ENCODE assay signal across 9 mouse cellular contexts in the genomic region with DNA sequence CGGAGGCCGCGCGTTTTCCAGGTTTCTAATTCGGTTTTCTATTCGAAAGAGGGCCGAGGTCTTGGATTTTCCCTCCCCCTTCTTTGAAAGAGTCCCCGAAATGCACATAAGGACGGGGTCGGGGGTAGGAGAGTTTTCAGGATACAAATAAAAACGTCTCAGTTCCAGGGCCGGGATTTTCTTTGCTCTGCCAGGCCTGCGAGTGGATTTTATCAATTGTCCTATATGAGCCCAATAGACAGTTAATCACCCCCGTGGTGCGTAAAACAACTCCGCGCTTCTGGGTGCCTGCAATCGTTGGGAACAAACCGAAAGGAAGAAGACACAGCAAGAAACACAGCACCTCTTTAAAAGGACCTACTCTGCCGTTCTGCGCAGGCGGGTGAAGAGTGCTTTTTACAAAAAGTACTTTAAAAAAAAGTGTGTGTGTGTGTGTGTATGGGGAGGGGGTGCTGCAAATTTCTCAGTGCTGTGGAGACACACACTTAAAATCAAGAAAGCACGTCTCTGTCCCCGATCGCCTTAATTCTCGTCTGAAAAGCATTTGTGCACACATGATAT. TPM values are rescaled to one million over a fixed set of nuclear protein-coding genes. Genes with fewer than 3 reads are reported as not detected.
DNase-seq lines count a peak whose midpoint lies in the region; ATAC-seq and TF ChIP-seq lines count a peak whose summit lies in the region.
"Had no signal": no experiment of that assay in that cellular context is flagged by ENCODE, and none has a peak within 500 bp of the region (broad histone marks: within the 10 kb centered on the region; RNA-seq: fewer than 3 reads in every experiment).

No protein-coding gene starts in this region.

- no peak overlapping the region for H3K4me2 ChIP-seq in intestine, postnatal 0 days (replicated peaks; ENCODE audit: low read depth)
- H3K4me2 ChIP-seq in intestine, embryonic 16.5 days (ENCODE audit: low read depth, low read length): no peak overlapping the region
- peak overlapping the region; percentile 74 for H3K4me2 ChIP-seq in limb, embryonic 12.5 days

- peaks cover 100% of the 10 kb centered on the region for H3K27me3 ChIP-seq in intestine, postnatal 0 days (replicated peaks; ENCODE audit: control insufficient read depth, insufficient read depth, low read length)
- peaks cover 89% of the 10 kb centered on the region for H3K27me3 ChIP-seq in intestine, embryonic 16.5 days (replicated peaks; ENCODE audit: control insufficient read depth, insufficient read depth, low read length)
- H3K27me3 ChIP-seq in embryonic facial prominence, embryonic 10.5 days (replicated peaks; ENCODE audit: low read depth, poor library complexity, severe bottlenecking): peaks cover 100% of the 10 kb centered on the region
- H3K27me3 ChIP-seq in limb, embryonic 12.5 days: peaks cover 97% of the 10 kb centered on the region

- no peak for TF ChIP-seq CTCF in intestine, postnatal 0 days (IDR thresholded peaks at IDR 0.05; ENCODE audit: low read depth)

- 2% methylated on average over 26 of the region's 26 CpGs for WGBS in intestine, postnatal 0 days
- WGBS in intestine, embryonic 16.5 days: 2% methylated on average over 26 of the region's 26 CpGs
- WGBS in embryonic facial prominence, embryonic 10.5 days: under 1% methylated on average over 26 of the region's 26 CpGs
- 2% methylated on average over 26 of the region's 26 CpGs for WGBS in limb, embryonic 12.5 days

- no peak for ATAC-seq in intestine, postnatal 0 days
- no peak for ATAC-seq in intestine, embryonic 16.5 days
- ATAC-seq in limb, embryonic 12.5 days (ENCODE audit: insufficient number of reproducible peaks, insufficient read depth, low FRiP score, low TSS enrichment, low read depth): no peak

- no peaks in the 10 kb centered on the region for H3K9me3 ChIP-seq in intestine, postnatal 0 days (ENCODE audit: control insufficient read depth)
- H3K9me3 ChIP-seq in intestine, embryonic 16.5 days (ENCODE audit: control insufficient read depth, low read length): no peaks in the 10 kb centered on the region
- no peaks in the 10 kb centered on the region for H3K9me3 ChIP-seq in embryonic facial prominence, embryonic 10.5 days
- H3K9me3 ChIP-seq in limb, embryonic 12.5 days: no peaks in the 10 kb centered on the region

- peak overlapping the region; percentile 3 for H3K4me3 ChIP-seq in intestine, postnatal 0 days (ENCODE audit: low read depth, low read length)
- no peak overlapping the region for H3K4me3 ChIP-seq in intestine, embryonic 16.5 days (ENCODE audit: low read length)
- peak overlapping the region; percentile 39 for H3K4me3 ChIP-seq in embryonic facial prominence, embryonic 10.5 days
- H3K4me3 ChIP-seq in limb, embryonic 12.5 days (replicated peaks): peak overlapping the region; percentile 72

- DNase-seq in ES-CJ7 (ENCODE audit: low read depth, low spot score): peak; percentile 33
- peak; percentile 47 for DNase-seq in embryonic facial prominence, embryonic 10.5 days (ENCODE audit: low spot score)
- no peak for DNase-seq in cerebellum, adult 8-10 months
- DNase-seq in gastrocnemius, postnatal 14 days: no peak
- no peak for DNase-seq in urinary bladder, postnatal 36 days (ENCODE audit: low spot score in 2 of 2)
- DNase-seq: kidney, adult 11 months had no signal

- no peak overlapping the region for H3K9ac ChIP-seq in intestine, postnatal 0 days (ENCODE audit: low read depth, low read length)
- no peak overlapping the region for H3K9ac ChIP-seq in intestine, embryonic 16.5 days (ENCODE audit: low read depth, low read length)
- peak overlapping the region; percentile 99 for H3K9ac ChIP-seq in limb, embryonic 12.5 days (replicated peaks)

- no peak overlapping the region for H3K27ac ChIP-seq in intestine, postnatal 0 days (ENCODE audit: low read depth, low read length)
- H3K27ac ChIP-seq in intestine, embryonic 16.5 days (ENCODE audit: low read length): no peak overlapping the region
- no peak overlapping the region for H3K27ac ChIP-seq in embryonic facial prominence, embryonic 10.5 days (replicated peaks)
- H3K27ac ChIP-seq in limb, embryonic 12.5 days: peak overlapping the region; percentile 93

- intact Hi-C loops in gastrocnemius, postnatal 14 days (cut with DNase I; ENCODE audit: low total_unique reads): no loop called here

- 0 out of 2 replicates have a peak, but pooled peaks cover 4% of the 10 kb centered on the region for H3K4me1 ChIP-seq in intestine, postnatal 0 days (replicated peaks; ENCODE audit: control insufficient read depth, insufficient read depth, low read length)
- peaks cover 20% of the 10 kb centered on the region for H3K4me1 ChIP-seq in intestine, embryonic 16.5 days (ENCODE audit: control insufficient read depth, insufficient read depth, low read length)
- H3K4me1 ChIP-seq in embryonic facial prominence, embryonic 10.5 days: peaks cover 60% of the 10 kb centered on the region
- peaks cover 57% of the 10 kb centered on the region for H3K4me1 ChIP-seq in limb, embryonic 12.5 days (replicated peaks)

- H3K36me3 ChIP-seq in intestine, postnatal 0 days (ENCODE audit: control insufficient read depth, insufficient read depth): no peaks in the 10 kb centered on the region
- no peaks in the 10 kb centered on the region for H3K36me3 ChIP-seq in intestine, embryonic 16.5 days (ENCODE audit: control insufficient read depth, insufficient read depth, low read length)
- no peaks in the 10 kb centered on the region for H3K36me3 ChIP-seq in embryonic facial prominence, embryonic 10.5 days (replicated peaks)
- H3K36me3 ChIP-seq in limb, embryonic 12.5 days: peaks cover 6% of the 10 kb centered on the region; the same call in 1 of the 2 replicates

RNA-seq across cellular contexts. Expression of a gene that starts 3.6 kb away (rescaled TPM):
- not detected in 2 replicates for polyA plus RNA-seq in intestine, postnatal 0 days (2015; fragmentation: Nextera tagmentation; extraction: Ambion mirVana)
- polyA plus RNA-seq in intestine, embryonic 16.5 days (2015; fragmentation: Nextera tagmentation; extraction: Ambion mirVana): 0.04 TPM in 1 of 2 replicates, not detected in the other
- 0.85 and 0.99 TPM in 2 replicates for polyA plus RNA-seq in embryonic facial prominence, embryonic 10.5 days (2016; fragmentation: Nextera tagmentation; extraction: Ambion mirVana)
- 8.6 and 9.9 TPM in 2 replicates for polyA plus RNA-seq in limb, embryonic 12.5 days (2016; fragmentation: Nextera tagmentation; extraction: Ambion mirVana)
- total RNA-seq in gastrocnemius, postnatal 14 days (2021): under 1 TPM; 0.39 to 0.51 TPM

Comparison
In these comparisons a context has a peak if more than half of its experiments do, and no peak if none do; other contexts are left out.
1. DNase-seq: peak in ES-CJ7 (single experiment) and embryonic facial prominence, embryonic 10.5 days (single experiment); none in cerebellum, adult 8-10 months (single experiment), gastrocnemius, postnatal 14 days (single experiment) and urinary bladder, postnatal 36 days (0 of 2).